Mouse (Mus musculus) ES-E14 (cell line): ENCODE measurements at regions not wholly inside any gene's neighbourhood (a gene's known extent, or its start where the extent isn't known, plus 50 kb on each side); places are given as distances from the start of the nearest gene placed in this dataset.

Source experiments
- DNase-seq: peaks from one replicate; pipeline ENCODE4 v3.0.0-alpha.2; 2013; ENCODE audit warnings: low read depth, low spot score
- H3K27ac ChIP-seq: 2 replicates; pipeline ENCODE4 v1.5.1; 2012; ENCODE audit warnings: low read depth, mild to moderate bottlenecking, low read length, moderate library complexity, mixed read lengths; ENCODE audit not compliant: poor library complexity, insufficient read depth, severe bottlenecking
- H3K36me3 ChIP-seq: 2 replicates; pipeline ENCODE4 v1.6.1; 2012; ENCODE audit warnings: mild to moderate bottlenecking, low read length, moderate library complexity, mixed read lengths; ENCODE audit not compliant: control insufficient read depth, poor library complexity, insufficient read depth, severe bottlenecking
- H3K4me1 ChIP-seq, 2 experiments: fragments of 150-350 bp in 1 of 2; sonication (generic) in 1 of 2; 2 replicates each; pipeline ENCODE4 v1.6.1; 2012; ENCODE audit warnings: low read length in 2 of 2, mild to moderate bottlenecking in 1 of 2, mixed read lengths in 1 of 2; ENCODE audit not compliant: control insufficient read depth in 2 of 2, insufficient read depth in 2 of 2, poor library complexity in 1 of 2
- H3K4me3 ChIP-seq, 2 experiments: fragments of 150-350 bp in 1 of 2; sonication (generic) in 1 of 2; 2 replicates each; pipeline ENCODE4 v1.5.1; 2012; ENCODE audit warnings: low read length in 2 of 2, low read depth in 1 of 2, mild to moderate bottlenecking in 1 of 2, mixed read lengths in 1 of 2; ENCODE audit not compliant: insufficient read depth in 1 of 2, poor library complexity in 1 of 2, severe bottlenecking in 1 of 2
- H3K9ac ChIP-seq: 2 replicates; pipeline ENCODE4 v1.6.1; 2012; ENCODE audit warnings: low read depth, mild to moderate bottlenecking, low read length, mixed read lengths; ENCODE audit not compliant: poor library complexity, insufficient read depth, severe bottlenecking
- H3K9me3 ChIP-seq: fragments of 150-350 bp; sonication (generic); 2 replicates; pipeline ENCODE4 v1.6.1; 2012; ENCODE audit warnings: low read depth, mild to moderate bottlenecking, low read length; ENCODE audit not compliant: control insufficient read depth, insufficient read depth
- CHD2 ChIP-seq: IDR thresholded peaks from 2 replicates; pipeline ENCODE4 v1.6.1; 2014; ENCODE audit warnings: mild to moderate bottlenecking, low read depth, low read length, inconsistent platforms
- HCFC1 ChIP-seq: IDR thresholded peaks from 2 replicates; pipeline ENCODE4 v1.6.1; 2012; ENCODE audit warnings: low read length, inconsistent platforms, borderline replicate concordance; ENCODE audit not compliant: insufficient read depth
- MAFK ChIP-seq: IDR thresholded peaks from 2 replicates; pipeline ENCODE4 v1.6.1; 2014; ENCODE audit warnings: mild to moderate bottlenecking, low read depth, low read length, inconsistent platforms; ENCODE audit not compliant: insufficient read depth
- ZC3H11A ChIP-seq: IDR thresholded peaks from 2 replicates; pipeline ENCODE4 v1.6.1; 2012; ENCODE audit warnings: low read depth, mild to moderate bottlenecking, inconsistent platforms, low read length, borderline replicate concordance
- ZNF384 ChIP-seq: IDR thresholded peaks from 2 replicates; pipeline ENCODE4 v1.6.1; 2012; ENCODE audit warnings: low read depth, low read length, inconsistent platforms
- in situ Hi-C, 2 experiments: fragments of 600-800 bp; cut with MboI; formaldehyde crosslinking; loops; one replicate each; pipeline ENCODE4 v1.15.1; 2025; ENCODE audit warnings: low sequenced_read_pairs in 2 of 2, inconsistent platforms in 1 of 2; ENCODE audit not compliant: unreplicated experiment in 2 of 2

DNA sequence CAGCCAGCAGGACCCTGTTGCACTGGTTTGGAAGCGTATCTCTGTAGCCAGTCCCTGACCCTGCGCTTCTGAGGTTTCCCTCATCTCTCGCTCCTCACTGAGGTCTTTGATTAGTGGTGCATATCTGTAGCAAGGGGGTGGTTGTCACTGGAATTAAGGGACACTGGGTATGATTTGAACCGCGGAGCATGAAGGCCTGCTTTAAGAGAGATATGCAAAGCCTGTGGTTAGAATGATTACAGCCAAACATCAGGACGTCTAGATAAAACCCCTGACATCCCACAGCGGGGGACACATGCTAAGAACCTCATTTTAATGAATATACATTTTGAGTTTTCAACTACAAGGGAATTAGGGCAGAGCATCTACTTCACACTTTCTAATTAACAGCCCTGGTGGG, 184.4 kb downstream of the Cdh26 start:
- no peak overlapping the region for H3K4me3 ChIP-seq
- TF ChIP-seq ZNF384 = no peak
- no peak for TF ChIP-seq CHD2
- no peak for TF ChIP-seq HCFC1
- no peak for TF ChIP-seq MAFK
- no peak for TF ChIP-seq ZC3H11A
- H3K9me3 ChIP-seq = no peaks in the 10 kb centered on the region
- no peak for DNase-seq
- H3K27ac ChIP-seq = no peak overlapping the region
- H3K36me3 ChIP-seq = no peaks in the 10 kb centered on the region
- no peak overlapping the region for H3K9ac ChIP-seq
- H3K4me1 ChIP-seq = no peaks in the 10 kb centered on the region; a peak in 2 of 4 replicates
- in situ Hi-C loops = no loop called here

DNA sequence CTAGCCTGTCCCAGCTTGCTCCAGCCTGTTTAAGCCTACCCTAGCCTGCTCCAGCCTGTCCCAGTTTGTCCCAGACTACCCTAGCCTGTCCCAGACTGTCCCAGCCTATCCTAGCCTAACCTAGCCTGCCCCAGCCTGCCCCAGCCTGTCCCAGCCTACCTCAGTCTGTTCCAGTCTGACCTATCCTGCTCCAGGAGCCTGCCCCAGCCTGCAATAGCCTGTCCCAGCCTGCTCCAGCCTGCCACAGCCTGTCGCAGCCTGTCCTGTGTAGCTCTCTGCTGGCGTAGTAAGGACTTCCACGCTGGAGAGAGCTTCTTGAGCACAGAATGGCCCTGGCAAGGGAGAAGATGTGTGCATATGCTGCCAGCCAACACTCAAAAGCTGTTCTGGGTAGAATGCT, 192.5 kb downstream of the Cdh26 start:
- no peak for DNase-seq
- H3K4me3 ChIP-seq = no peak overlapping the region
- TF ChIP-seq HCFC1 = no peak
- TF ChIP-seq ZC3H11A = no peak
- TF ChIP-seq CHD2 = no peak
- no peak for TF ChIP-seq ZNF384
- TF ChIP-seq MAFK = no peak
- in situ Hi-C loops = no loop called here
- H3K9ac ChIP-seq = no peak overlapping the region
- no peaks in the 10 kb centered on the region for H3K36me3 ChIP-seq
- no peaks in the 10 kb centered on the region for H3K9me3 ChIP-seq
- H3K27ac ChIP-seq = peak overlapping the region; percentile 8; the same call in 1 of the 2 replicates
- 0 out of 4 replicates have a peak, but pooled peaks cover 0 to under 1% of the 10 kb centered on the region in 2 experiments for H3K4me1 ChIP-seq

DNA sequence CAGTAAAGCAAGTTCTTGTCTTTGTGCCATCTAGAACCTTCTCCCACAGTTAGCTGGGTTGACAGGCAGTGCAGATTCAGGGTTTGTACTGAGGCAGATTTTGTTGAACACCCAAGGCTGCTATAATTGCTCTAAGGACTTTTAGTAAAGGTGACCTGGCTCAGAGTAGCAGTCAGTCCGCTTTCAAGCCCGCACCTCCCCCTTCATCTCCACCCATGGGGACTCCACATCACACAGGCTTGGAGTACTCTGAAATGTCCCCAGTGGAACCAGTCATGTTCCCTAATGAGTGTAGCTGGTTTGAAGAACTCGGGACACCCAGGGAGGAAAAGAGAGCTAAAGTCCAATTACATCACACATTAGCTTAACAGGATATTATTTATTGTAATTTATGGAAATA, 194.1 kb downstream of the Cdh26 start:
- TF ChIP-seq ZNF384 (no peak), CHD2 (no peak), MAFK (no peak)

DNA sequence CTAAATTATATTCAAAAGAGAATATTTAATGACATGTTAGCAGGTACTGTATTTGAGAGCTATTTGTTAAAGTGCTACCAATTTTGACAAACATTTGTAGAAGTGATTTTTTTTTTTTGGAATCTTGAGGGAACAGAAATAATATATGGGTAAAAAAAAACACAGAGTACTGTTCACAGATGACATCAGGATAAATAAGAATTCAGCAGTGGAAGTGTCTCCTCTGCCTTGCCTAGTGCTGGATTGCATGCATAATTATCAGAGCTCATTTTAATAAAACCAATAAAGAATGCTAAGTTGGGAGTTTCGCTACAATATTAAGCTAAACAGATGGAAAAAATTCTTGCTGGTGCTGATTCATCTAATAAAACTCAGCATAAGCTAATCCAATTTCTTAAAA, 194.6 kb downstream of the Cdh26 start:
- Histone ChIP-seq H3K9me3 (no peaks in the 10 kb centered on the region), H3K4me1 (0 out of 4 replicates have a peak, but pooled peaks cover 0 to 2% of the 10 kb centered on the region in 2 experiments), H3K36me3 (no peaks in the 10 kb centered on the region), H3K9ac (no peak overlapping the region), H3K27ac (no peak overlapping the region), H3K4me3 (no peak overlapping the region)
- TF ChIP-seq ZC3H11A = no peak
- no peak for TF ChIP-seq MAFK
- TF ChIP-seq ZNF384 = no peak
- no peak for TF ChIP-seq HCFC1
- no peak for TF ChIP-seq CHD2
- DNase-seq = no peak
- in situ Hi-C loops = no loop called here

More for the DNA sequence above, 194.1 kb downstream of the Cdh26 start:
- 0 out of 4 replicates have a peak, but pooled peaks cover 0 to 2% of the 10 kb centered on the region in 2 experiments for H3K4me1 ChIP-seq
- no peak overlapping the region for H3K9ac ChIP-seq
- no peak for DNase-seq
- H3K36me3 ChIP-seq = no peaks in the 10 kb centered on the region
- no peak overlapping the region for H3K27ac ChIP-seq
- H3K9me3 ChIP-seq = no peaks in the 10 kb centered on the region
- in situ Hi-C loops = no loop called here
- no peak overlapping the region for H3K4me3 ChIP-seq

DNA sequence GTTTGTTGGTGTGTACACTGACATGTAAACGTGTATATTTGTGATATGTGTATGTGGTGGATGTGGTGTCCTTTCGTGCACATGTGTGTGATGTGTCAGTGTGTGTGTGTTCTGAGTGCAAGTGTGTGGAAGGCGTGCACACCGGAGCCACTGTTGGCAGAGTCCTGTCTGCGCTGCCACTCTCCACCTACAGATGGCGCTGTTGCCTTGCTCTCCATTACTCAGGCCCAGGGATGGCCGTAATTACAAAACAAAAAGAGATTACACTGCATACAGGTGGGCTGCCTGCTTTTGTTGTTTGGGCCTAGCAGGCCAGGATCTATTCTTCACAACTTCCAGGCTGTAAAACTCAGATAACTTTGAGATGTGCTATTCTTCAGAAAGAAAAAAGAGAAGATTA, 199.4 kb downstream of the Cdh26 start:
- peak; percentile 37 for DNase-seq
- H3K4me1 ChIP-seq = peaks cover 2 to 17% of the 10 kb centered on the region in 2 experiments; a peak in 2 of 4 replicates
- in situ Hi-C loops = no loop called here

More for the DNA sequence above, 199.4 kb downstream of the Cdh26 start:
- no peak overlapping the region for H3K27ac ChIP-seq
- no peak overlapping the region for H3K4me3 ChIP-seq
- H3K9ac ChIP-seq = no peak overlapping the region
- no peaks in the 10 kb centered on the region for H3K9me3 ChIP-seq
- H3K36me3 ChIP-seq = no peaks in the 10 kb centered on the region
- no peak for TF ChIP-seq MAFK
- TF ChIP-seq CHD2 = no peak
- 0 out of 2 replicates have a peak, but pooled peaks have one; percentile 26 for TF ChIP-seq HCFC1
- TF ChIP-seq ZC3H11A = peak; percentile 71
- no peak for TF ChIP-seq ZNF384
